Mouse (Mus musculus) myocyte (in vitro differentiated cells): ENCODE data around the gene Slc22a23. TPM values are rescaled to one million over a fixed set of nuclear protein-coding genes. Genes with fewer than 3 reads are reported as not detected.

ENCODE experiments used
- H3K27me3 ChIP-seq: one replicate; pipeline ENCODE4 v1.6.1; 2011; ENCODE audit not compliant: control insufficient read depth, insufficient read depth, insufficient read length
- H3K36me3 ChIP-seq: one replicate; pipeline ENCODE4 v1.6.1; 2011; ENCODE audit not compliant: control insufficient read depth, insufficient read depth
- H3K4me2 ChIP-seq: one replicate; pipeline ENCODE4 v1.6.1; 2011; ENCODE audit warnings: low read depth, control low read depth
- H3K4me3 ChIP-seq: one replicate; pipeline ENCODE4 v1.5.1; 2011; ENCODE audit warnings: mild to moderate bottlenecking, control low read depth, moderate library complexity
- H3K79me2 ChIP-seq: one replicate; pipeline ENCODE4 v1.6.1; 2011; ENCODE audit not compliant: control insufficient read depth, insufficient read depth
- H3ac ChIP-seq: one replicate; pipeline ENCODE4 v1.6.1; 2011; ENCODE audit not compliant: control insufficient read depth, insufficient read length
- CEBPB ChIP-seq: IDR thresholded peaks from 2 replicates; pipeline ENCODE4 v1.6.1; 2011; ENCODE audit warnings: mild to moderate bottlenecking, moderate library complexity; ENCODE audit not compliant: poor library complexity, insufficient read depth, severe bottlenecking
- E2F4 ChIP-seq: IDR thresholded peaks from one replicate; pipeline ENCODE4 v1.6.1; 2011; ENCODE audit warnings: mild to moderate bottlenecking, control low read depth, moderate library complexity; ENCODE audit not compliant: insufficient read depth
- MAX ChIP-seq: IDR thresholded peaks from one replicate; pipeline ENCODE4 v1.6.1; 2011; ENCODE audit warnings: low read depth, mild to moderate bottlenecking, control low read depth
- MYOD1 ChIP-seq, 3 experiments: IDR thresholded peaks; one replicate each; pipeline ENCODE4 v1.6.1; 2011; ENCODE audit warnings: control low read depth in 2 of 3, low read depth in 2 of 3, mild to moderate bottlenecking in 2 of 3, moderate library complexity in 1 of 3; ENCODE audit not compliant: insufficient read length in 2 of 3, control insufficient read depth in 1 of 3
- MYOG ChIP-seq, 3 experiments: IDR thresholded peaks; one replicate each; pipeline ENCODE4 v1.6.1; 2011; ENCODE audit warnings: control low read depth in 2 of 3, low read depth in 2 of 3, mild to moderate bottlenecking in 2 of 3; ENCODE audit not compliant: insufficient read length in 2 of 3, control insufficient read depth in 1 of 3, insufficient read depth in 1 of 3
- POLR2A ChIP-seq: IDR thresholded peaks from one replicate; pipeline ENCODE4 v1.6.1; 2011; ENCODE audit warnings: low read depth, mild to moderate bottlenecking, control low read depth, moderate library complexity; ENCODE audit not compliant: insufficient read length
- POLR2AphosphoS2 ChIP-seq: IDR thresholded peaks from one replicate; pipeline ENCODE4 v1.6.1; 2011; ENCODE audit warnings: low read depth, control low read depth; ENCODE audit not compliant: insufficient read length
- REST ChIP-seq: IDR thresholded peaks from one replicate; pipeline ENCODE4 v1.6.1; 2011; ENCODE audit warnings: mild to moderate bottlenecking, control low read depth, moderate library complexity; ENCODE audit not compliant: insufficient read depth, insufficient read length
- SRF ChIP-seq: IDR thresholded peaks from one replicate; pipeline ENCODE4 v1.6.1; 2011; ENCODE audit warnings: low read depth; ENCODE audit not compliant: control insufficient read depth, insufficient read length
- TCF12 ChIP-seq: IDR thresholded peaks from one replicate; pipeline ENCODE4 v1.6.1; 2011; ENCODE audit warnings: mild to moderate bottlenecking, control low read depth; ENCODE audit not compliant: poor library complexity, insufficient read depth, severe bottlenecking
- TCF3 ChIP-seq: IDR thresholded peaks from one replicate; pipeline ENCODE4 v1.6.1; 2011; ENCODE audit warnings: low read depth, control low read depth; ENCODE audit not compliant: insufficient read length
- USF1 ChIP-seq: IDR thresholded peaks from one replicate; pipeline ENCODE4 v1.6.1; 2011; ENCODE audit warnings: low read depth, mild to moderate bottlenecking, control low read depth, moderate library complexity
- polyA plus RNA-seq: library from polyadenylated mRNA; unstranded; fragments of >200 nt; fragmentation: generic; extraction: Trizol; gene quantifications from one replicate; pipeline ENCODE4 v1.2.1, GENCODE M21; 2012; ENCODE audit warnings: missing spikeins

Gene Slc22a23
- polyA plus RNA-seq, 1 experiment, result 8.5 TPM

- H3K4me3 ChIP-seq, result no peak overlapping the region
- no peak overlapping the region for H3ac ChIP-seq
- H3K79me2 ChIP-seq, result no peaks in the 10 kb centered on the region
- no peaks in the 10 kb centered on the region for H3K27me3 ChIP-seq
- no peaks in the 10 kb centered on the region for H3K36me3 ChIP-seq
- H3K4me2 ChIP-seq, result no peak overlapping the region
- TF ChIP-seq TCF3 (no peak), CEBPB (no peak), MAX (no peak), MYOD1 (IDR thresholded peaks at IDR 0.05; ENCODE audit: control insufficient read depth in 1 of 3, insufficient read length in 2 of 3, low read depth in 2 of 3) (no peak), USF1 (no peak), E2F4 (no peak), TCF12 (no peak), SRF (no peak), POLR2AphosphoS2 (no peak), MYOG (IDR thresholded peaks at IDR 0.05; ENCODE audit: control insufficient read depth in 1 of 3, insufficient read depth in 1 of 3, insufficient read length in 2 of 3, low read depth in 2 of 3) (no peak), REST (no peak), POLR2A (no peak)
Observed at GRCm38 (mm10) chr13:34287601-34288083, 57.3 kb downstream of the Slc22a23 start.

GRCm38 (mm10) chr13:34281360-34281759 is 63.6 kb downstream of the Slc22a23 start:
- no peak for TF ChIP-seq E2F4
- no peaks in the 10 kb centered on the region for H3K36me3 ChIP-seq
- no peak overlapping the region for H3K4me2 ChIP-seq

GRCm38 (mm10) chr13:34278759-34279270 is 66.2 kb downstream of the Slc22a23 start:
- no peak overlapping the region for H3K4me3 ChIP-seq
- no peaks in the 10 kb centered on the region for H3K27me3 ChIP-seq
- H3ac ChIP-seq, result no peak overlapping the region
- no peak overlapping the region for H3K4me2 ChIP-seq
- H3K79me2 ChIP-seq, result no peaks in the 10 kb centered on the region
- TF ChIP-seq MYOD1 (IDR thresholded peaks at IDR 0.05; ENCODE audit: control insufficient read depth in 1 of 3, insufficient read length in 2 of 3, low read depth in 2 of 3) (no peak), MYOG (IDR thresholded peaks at IDR 0.05; ENCODE audit: control insufficient read depth in 1 of 3, insufficient read depth in 1 of 3, insufficient read length in 2 of 3, low read depth in 2 of 3) (no peak)
- H3K36me3 ChIP-seq, result no peaks in the 10 kb centered on the region

More at GRCm38 (mm10) chr13:34281360-34281759, 63.6 kb downstream of the Slc22a23 start:
- Histone ChIP-seq H3K27me3 (no peaks in the 10 kb centered on the region), H3K4me3 (no peak overlapping the region), H3K79me2 (no peaks in the 10 kb centered on the region), H3ac (no peak overlapping the region)

GRCm38 (mm10) chr13:34278288-34278701 is 66.7 kb downstream of the Slc22a23 start:
- no peak overlapping the region for H3K4me3 ChIP-seq
- H3K79me2 ChIP-seq, result no peaks in the 10 kb centered on the region
- no peak overlapping the region for H3K4me2 ChIP-seq
- no peak overlapping the region for H3ac ChIP-seq
- no peaks in the 10 kb centered on the region for H3K36me3 ChIP-seq
- TF ChIP-seq E2F4 (no peak), MYOG (IDR thresholded peaks at IDR 0.05; ENCODE audit: control insufficient read depth in 1 of 3, insufficient read depth in 1 of 3, insufficient read length in 2 of 3, low read depth in 2 of 3) (peak in 1 of 3 experiments; percentile 31)
- H3K27me3 ChIP-seq, result no peaks in the 10 kb centered on the region

GRCm38 (mm10) chr13:34277611-34278010 is 67.4 kb downstream of the Slc22a23 start:
- H3K27me3 ChIP-seq, result no peaks in the 10 kb centered on the region
- no peaks in the 10 kb centered on the region for H3K79me2 ChIP-seq
- H3ac ChIP-seq, result no peak overlapping the region
- no peaks in the 10 kb centered on the region for H3K36me3 ChIP-seq
- H3K4me2 ChIP-seq, result no peak overlapping the region
- H3K4me3 ChIP-seq, result no peak overlapping the region
- TF ChIP-seq USF1 (no peak), E2F4 (no peak), REST (no peak)

- H3ac ChIP-seq, result no peak overlapping the region
- H3K4me2 ChIP-seq, result no peak overlapping the region
- no peaks in the 10 kb centered on the region for H3K36me3 ChIP-seq
- H3K79me2 ChIP-seq, result no peaks in the 10 kb centered on the region
- TF ChIP-seq CEBPB (no peak), TCF3 (no peak), E2F4 (no peak), MYOG (IDR thresholded peaks at IDR 0.05; ENCODE audit: control insufficient read depth in 1 of 3, insufficient read depth in 1 of 3, insufficient read length in 2 of 3, low read depth in 2 of 3) (no peak), TCF12 (no peak), POLR2A (no peak), USF1 (no peak)
- H3K4me3 ChIP-seq, result no peak overlapping the region
- no peaks in the 10 kb centered on the region for H3K27me3 ChIP-seq
Observed at GRCm38 (mm10) chr13:34277001-34277400, 68.0 kb downstream of the Slc22a23 start.
